Mouse (Mus musculus) stomach, postnatal 0 days (tissue): Measurements from ENCODE around the gene Degs1.

Experiments
- CTCF ChIP-seq: IDR thresholded peaks from 2 replicates; pipeline ENCODE4 v1.5.1; 2016; ENCODE audit warnings: antibody characterized with exemption, low read depth, mild to moderate bottlenecking, moderate library complexity
- EP300 ChIP-seq: optimal IDR thresholded peaks from 2 replicates; pipeline ENCODE3; 2016; ENCODE audit warnings: antibody characterized with exemption

DNA sequence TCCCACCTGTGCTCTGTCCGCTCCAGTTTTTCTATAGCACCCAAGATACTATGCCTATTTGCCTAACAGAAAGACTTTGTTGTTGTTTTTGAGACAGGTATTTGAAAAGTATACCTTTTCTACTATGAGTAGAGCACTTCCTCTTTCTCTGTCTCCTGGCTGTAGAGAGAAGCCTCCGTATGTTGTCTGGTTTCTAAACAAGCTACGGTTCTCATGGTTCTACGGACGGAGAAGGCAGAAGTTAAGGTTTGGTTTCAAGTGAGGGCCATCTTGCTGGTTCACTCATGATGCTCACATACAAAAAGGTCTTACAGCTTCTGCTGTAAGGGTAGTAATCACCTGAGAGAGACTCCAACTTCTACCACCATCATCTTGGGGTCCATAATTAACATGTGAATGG, 37.6 kb downstream of the Degs1 start:
- TF ChIP-seq CTCF (no peak), EP300 (no peak)
